Mouse (Mus musculus): ENCODE measurements at regions not wholly inside any gene's neighbourhood (a gene's known extent, or its start where the extent isn't known, plus 50 kb on each side); places are given as distances from the start of the nearest gene placed in this dataset.

GRCm38 (mm10) chr12:15896511-15896910 is 79.8 kb upstream of the Trib2 start:
- no peak for ATAC-seq (ENCODE audit: low FRiP score, low read depth)
- H3K27ac ChIP-seq, result no peak overlapping the region
- no peak overlapping the region for H3K4me2 ChIP-seq (replicated peaks)
- no peaks in the 10 kb centered on the region for H3K9me3 ChIP-seq
- H3K9ac ChIP-seq, result no peak overlapping the region
- H3K27me3 ChIP-seq, result no peaks in the 10 kb centered on the region
- H3K4me1 ChIP-seq, result peaks cover 6% of the 10 kb centered on the region
- WGBS, result 77% methylated on average over 3 of the region's 3 CpGs
- H3K36me3 ChIP-seq, result no peaks in the 10 kb centered on the region
- H3K4me3 ChIP-seq, result no peak overlapping the region

- Histone ChIP-seq H3K27ac (no peak overlapping the region), H3K9ac (no peak overlapping the region)
- WGBS, result 37% methylated on average over 2 of the region's 2 CpGs
These were observed 78.5 kb upstream of the Trib2 start for GRCm38 (mm10) chr12:15895215-15895614.

DNA sequence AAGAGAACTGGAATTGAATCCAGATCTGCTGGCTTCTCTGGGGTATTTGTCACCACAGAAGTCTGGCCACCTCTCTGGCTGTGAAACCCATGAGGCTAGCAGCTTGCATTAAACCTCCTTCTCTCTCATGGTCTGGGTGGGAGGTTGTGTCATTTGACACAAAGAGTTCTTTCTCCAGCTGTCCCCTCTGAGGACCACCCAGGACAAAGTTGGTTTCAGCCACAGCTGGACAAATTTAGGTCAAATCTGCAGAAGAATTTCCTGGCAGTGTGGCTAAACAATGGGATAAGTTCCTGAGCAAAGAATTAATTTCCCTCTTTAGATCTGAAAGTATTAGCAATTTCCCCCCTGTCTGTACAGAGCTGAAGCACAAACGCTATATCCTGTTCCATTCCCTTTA is 73.9 kb upstream of the Trib2 start:
- Histone ChIP-seq H3K4me2 (replicated peaks) (no peak overlapping the region), H3K27me3 (no peaks in the 10 kb centered on the region), H3K27ac (no peak overlapping the region), H3K4me3 (no peak overlapping the region), H3K9ac (no peak overlapping the region), H3K36me3 (no peaks in the 10 kb centered on the region), H3K9me3 (no peaks in the 10 kb centered on the region), H3K4me1 (peaks cover 3% of the 10 kb centered on the region; the same call in 1 of the 2 replicates)
- ATAC-seq (ENCODE audit: low FRiP score, low read depth), result no peak
- WGBS, result 38% methylated on average over 1 of the region's 1 CpGs

More at GRCm38 (mm10) chr12:15895215-15895614, 78.5 kb upstream of the Trib2 start:
- no peak overlapping the region for H3K4me2 ChIP-seq (replicated peaks)
- H3K4me1 ChIP-seq, result peaks cover 7% of the 10 kb centered on the region
- no peak overlapping the region for H3K4me3 ChIP-seq
- H3K27me3 ChIP-seq, result no peaks in the 10 kb centered on the region
- H3K36me3 ChIP-seq, result no peaks in the 10 kb centered on the region
- no peak for ATAC-seq (ENCODE audit: low FRiP score, low read depth)
- no peaks in the 10 kb centered on the region for H3K9me3 ChIP-seq

DNA sequence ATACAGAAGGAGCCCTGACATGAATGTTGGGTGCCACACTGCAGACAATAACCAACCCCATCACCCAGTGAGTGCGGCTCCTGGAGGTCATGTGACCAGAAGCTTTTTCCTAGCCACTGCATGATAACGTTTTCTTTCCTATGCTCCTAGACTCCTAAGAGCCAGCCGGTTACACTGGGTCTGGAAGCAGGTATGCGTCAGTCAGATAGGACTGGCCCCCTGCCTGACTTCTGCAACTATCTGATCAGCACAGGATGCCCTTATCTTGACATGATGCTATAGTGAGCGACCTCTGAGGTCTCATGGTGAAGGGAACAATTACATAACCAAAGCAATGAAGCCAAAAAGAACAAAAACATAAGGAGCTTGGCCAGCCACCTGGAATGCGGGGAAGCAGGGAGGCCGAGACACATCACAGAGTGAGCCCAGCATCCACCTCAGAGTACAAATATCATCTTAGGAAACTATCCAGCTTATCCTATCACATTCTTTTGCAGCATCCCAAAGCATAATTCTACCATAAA is 63.2 kb upstream of the Trib2 start:
- H3K4me2 ChIP-seq (replicated peaks), result no peak overlapping the region
- no peaks in the 10 kb centered on the region for H3K4me1 ChIP-seq
- 81% methylated on average over 7 of the region's 7 CpGs for WGBS
- no peak for ATAC-seq (ENCODE audit: low FRiP score, low read depth)
- H3K27ac ChIP-seq, result no peak overlapping the region
- no peak overlapping the region for H3K9ac ChIP-seq
- no peaks in the 10 kb centered on the region for H3K27me3 ChIP-seq
- no peaks in the 10 kb centered on the region for H3K36me3 ChIP-seq
- no peaks in the 10 kb centered on the region for H3K9me3 ChIP-seq
- H3K4me3 ChIP-seq, result no peak overlapping the region

All from limb, embryonic 13.5 days (tissue).